Mouse (Mus musculus): ENCODE measurements around the gene Hacd4. TPM values are rescaled to one million over a fixed set of nuclear protein-coding genes. Genes with fewer than 3 reads are reported as not detected.
A peak's percentile ranks its signal among the peaks of the same experiment; 100 is the strongest.

Hacd4 gene
- total RNA-seq (2021): 1 to 10 TPM; 4.1 to 4.8 TPM
- 0.41 and 0.43 TPM in 2 replicates for polyA plus RNA-seq (2012; rRNA removed)
- long read RNA-seq, full-length matches to known transcripts: 2 of 2 reads
- long read RNA-seq, partial matches to known transcripts: 0 of 2 reads
- long read RNA-seq, other reads (novel, unspliced or antisense): 0 of 2 reads

GRCm38 (mm10) chr4:88438326-88438989 lies at the start of gene Hacd4:
TSS of gene Hacd4 (minus strand) at chr4:88438928.
- peak; percentile 87 for DNase-seq

- DNase-seq: no peak
Observed at GRCm38 (mm10) chr4:88488107-88488506, 49.4 kb upstream of the Hacd4 start.

- no peak for DNase-seq
Observed at GRCm38 (mm10) chr4:88480130-88480529, 41.4 kb upstream of the Hacd4 start.

DNA sequence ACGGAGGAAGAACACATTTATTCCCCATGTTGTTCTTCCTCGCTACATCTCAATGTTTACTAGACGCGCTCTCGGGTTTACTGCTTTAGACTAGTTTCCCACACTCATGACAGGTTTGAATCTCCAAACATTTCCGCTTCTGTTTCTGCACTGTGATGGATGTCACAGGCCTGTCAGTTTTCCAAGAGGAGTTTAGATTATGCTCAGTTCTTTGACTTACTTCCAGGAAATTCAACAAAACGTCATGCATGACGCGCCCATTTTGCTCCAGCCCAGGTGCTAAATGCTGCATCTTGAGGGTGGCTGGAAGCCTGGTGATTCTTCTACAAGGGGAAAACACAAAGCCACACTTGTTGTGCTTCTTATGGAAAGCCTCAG lies 40.1 kb upstream of the Hacd4 start:
- no peak for DNase-seq

DNA sequence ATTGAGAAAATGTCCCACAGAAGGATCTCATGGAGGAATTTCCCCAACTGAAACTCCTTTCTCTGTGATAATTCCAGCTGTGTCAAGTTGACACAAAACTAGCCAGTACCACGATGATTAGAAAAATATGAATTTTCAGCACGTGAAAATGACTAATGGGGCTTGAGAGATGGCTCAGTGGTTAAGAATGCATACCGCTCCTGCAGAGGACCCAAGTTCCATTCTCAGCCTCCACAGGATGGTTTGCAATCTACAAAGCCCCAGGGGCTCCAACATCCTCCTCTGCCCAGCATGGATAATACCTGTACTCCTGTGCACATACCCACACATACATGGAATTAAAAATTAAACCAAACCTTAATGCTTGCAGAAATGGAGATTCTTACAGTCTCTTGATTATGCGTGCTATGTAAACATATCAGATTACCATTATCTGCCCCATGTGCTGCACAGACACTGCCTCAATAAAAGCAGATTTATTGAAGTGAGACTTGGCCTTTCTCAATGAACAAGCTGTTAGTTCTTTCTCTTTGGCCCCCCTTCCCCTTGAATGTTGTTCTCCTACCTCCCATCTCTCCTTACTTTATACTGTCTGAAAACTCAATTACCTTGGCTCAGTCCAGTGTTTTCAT lies 39.6 kb upstream of the Hacd4 start:
- no peak for DNase-seq

DNA sequence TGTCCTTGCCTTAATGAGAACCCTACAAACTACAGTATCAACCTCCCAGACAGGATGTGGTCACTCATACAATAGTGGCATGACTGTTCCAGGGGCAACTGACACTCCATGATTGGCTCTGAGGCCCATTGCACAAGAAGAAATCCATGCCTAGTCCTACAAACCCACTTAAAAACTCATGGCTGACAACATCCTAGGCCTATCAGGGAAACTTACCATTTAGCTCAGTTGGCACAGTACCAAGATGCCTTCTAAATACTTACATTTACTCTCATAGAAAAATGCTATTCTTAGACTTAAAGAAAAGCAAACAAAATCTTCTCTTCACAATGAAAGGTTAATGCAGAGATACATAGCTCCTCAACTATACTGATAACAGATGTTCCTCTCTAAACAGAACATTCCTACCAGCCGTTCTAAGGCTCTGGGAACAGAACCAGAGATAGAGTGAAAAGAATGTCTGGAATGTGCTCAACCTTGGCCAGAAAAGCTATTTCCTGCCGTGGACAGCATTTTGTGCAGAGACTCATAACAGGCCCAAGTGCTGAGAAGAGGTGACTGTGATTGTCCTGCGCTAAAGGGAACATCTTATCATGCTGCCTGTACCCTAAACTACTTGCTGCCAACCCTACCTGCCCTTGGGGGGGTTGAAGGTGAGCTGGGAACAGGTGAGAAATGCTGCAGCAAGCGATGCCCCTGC lies 37.9 kb upstream of the Hacd4 start:
- DNase-seq: peak; percentile 13

- DNase-seq: no peak
Observed at GRCm38 (mm10) chr4:88476084-88476483, 37.4 kb upstream of the Hacd4 start.

DNA sequence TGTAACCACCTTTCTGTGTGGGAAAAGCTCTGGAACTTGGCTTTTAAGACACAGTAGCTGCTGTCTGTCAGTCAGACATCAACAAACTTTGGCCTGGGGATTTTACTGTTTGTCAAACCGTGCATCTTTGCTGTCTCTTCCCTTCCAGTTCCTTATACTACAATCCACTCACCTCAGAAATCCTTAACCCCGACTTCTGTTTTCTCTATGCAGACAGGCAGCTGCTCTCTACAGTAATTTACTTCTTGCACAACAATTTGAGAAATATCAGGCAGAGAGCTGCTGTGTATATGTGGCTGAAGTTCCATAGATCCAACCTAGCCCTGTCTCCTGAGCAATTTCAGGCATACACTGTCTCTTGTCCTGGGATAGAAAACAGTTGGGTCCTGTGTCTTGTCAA lies 32.8 kb upstream of the Hacd4 start:
- no peak for DNase-seq

- DNase-seq: no peak
Observed at GRCm38 (mm10) chr4:88464574-88464973, 25.8 kb upstream of the Hacd4 start.

DNA sequence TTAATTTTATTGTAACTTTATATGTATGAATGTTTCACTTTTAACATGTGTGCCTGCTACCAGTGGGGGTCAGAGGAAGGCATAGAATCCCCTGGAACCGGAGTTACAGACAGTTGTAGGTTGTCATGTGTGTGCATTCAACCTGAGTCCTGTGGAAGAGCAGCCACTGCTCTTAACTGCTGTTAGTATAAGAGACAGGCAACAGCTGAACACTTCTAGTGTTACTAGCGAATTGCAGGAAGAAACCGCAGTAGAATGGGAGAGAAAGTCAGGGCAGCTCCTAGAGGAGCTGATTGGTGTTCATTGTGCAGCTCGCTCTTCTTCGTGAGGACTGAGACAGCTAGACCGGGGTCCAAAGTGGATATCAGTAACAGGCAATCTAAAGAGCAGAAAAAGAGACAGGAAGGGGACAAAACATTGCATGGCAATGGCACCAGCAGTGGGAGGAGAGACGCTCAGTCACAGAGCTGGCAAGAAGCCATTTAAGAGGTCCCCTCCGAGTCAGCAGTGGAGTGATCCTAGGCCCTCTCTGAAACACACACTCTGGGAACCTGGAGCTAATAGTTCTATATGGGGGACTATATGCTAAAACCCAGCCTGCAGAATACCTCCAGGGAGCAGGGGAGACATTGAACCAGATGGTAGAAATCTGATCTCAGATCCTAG lies 24.4 kb upstream of the Hacd4 start:
- no peak for DNase-seq

- DNase-seq: no peak
Observed at GRCm38 (mm10) chr4:88462501-88462900, 23.8 kb upstream of the Hacd4 start.

DNA sequence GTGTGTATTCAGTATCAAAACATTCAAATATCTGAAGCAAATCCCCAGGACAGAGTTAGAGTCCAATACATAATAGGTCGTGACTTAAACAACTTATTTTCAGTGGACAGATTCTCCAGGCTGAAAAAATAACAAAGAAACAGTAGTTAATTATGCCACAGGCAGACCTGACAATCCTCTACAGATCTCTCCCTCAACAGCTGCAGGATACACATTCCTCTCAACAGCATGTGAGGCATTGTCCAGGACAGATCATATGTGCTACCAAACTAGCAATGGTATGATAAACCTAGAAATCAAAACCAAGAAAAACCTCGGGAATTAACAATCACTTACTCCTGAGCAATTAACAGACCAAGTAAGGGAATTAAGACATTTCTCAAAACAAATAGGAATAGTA lies 22.6 kb upstream of the Hacd4 start:
- no peak for DNase-seq

DNA sequence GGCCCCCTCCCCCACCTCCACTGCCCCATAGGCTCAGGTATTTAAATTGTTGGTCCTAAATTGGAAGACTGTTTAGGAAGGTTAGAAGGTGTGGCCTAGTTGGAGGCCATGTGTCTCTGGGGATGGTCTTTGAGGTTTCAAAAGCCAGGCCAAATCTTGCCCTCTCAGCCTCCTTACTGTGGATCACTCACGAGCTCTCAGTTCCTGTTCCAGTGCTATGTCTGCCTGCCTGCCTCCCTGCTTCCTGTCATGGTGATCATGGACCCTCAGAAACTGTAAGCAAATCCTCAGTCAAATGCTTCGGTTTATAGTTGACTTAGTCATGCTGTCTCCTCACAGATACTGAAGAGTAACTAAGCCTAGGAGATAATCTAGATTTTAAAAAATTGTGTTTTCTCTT lies 19.9 kb upstream of the Hacd4 start:
- DNase-seq: no peak

GRCm38 (mm10) chr4:88458093-88458492 lies 19.4 kb upstream of the Hacd4 start:
- no peak for DNase-seq

DNA sequence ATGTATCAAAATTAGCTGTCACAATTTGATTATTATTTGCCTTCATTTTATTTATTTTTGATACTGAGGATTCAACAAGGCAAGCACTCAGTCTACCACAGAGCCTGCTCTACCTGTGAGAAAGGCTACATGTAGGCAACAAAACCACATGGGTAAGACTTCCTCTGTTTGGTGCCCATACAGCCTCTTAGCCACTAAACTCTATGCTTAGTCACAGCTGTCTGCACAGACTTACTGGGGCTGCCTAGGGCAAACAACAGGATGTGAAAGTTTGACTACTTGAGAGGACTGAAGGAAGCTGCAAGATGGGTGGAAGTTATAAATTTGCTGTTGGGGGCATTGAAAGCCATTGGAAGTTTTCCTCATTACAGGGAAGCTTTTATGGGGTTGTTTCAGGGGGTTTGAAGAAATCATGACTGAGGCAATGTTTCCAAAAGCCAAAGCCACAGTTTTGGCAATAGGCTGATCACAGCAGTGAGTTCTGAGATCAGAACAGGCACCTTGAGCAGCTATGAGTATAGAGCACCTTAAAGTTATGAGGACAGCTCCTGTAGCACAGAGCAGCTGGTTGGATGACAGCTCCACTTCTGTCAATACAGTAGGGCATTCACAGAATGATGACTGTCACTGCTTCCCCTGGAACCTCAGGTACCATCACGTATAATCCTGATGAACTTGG lies 11.5 kb upstream of the Hacd4 start:
- no peak for DNase-seq

DNA sequence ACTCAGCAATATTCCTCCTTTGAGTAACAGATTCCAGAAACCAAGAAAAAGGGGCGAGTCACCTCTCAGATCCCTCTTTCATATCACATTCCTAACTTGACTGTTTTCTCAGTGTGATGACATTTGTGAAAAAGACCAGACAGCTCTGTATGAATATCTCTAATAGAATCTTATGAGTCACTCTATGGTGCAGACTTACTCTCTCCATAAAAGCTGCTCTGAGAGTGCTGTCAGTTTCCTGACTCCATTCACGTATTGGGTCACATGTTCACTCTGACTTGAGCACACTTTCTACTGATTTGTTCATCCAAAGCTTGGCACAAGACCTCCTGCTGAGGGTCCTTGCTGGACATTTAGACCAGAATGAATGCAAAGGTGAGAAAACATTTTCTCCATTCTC lies 10.2 kb upstream of the Hacd4 start:
- no peak for DNase-seq

DNA sequence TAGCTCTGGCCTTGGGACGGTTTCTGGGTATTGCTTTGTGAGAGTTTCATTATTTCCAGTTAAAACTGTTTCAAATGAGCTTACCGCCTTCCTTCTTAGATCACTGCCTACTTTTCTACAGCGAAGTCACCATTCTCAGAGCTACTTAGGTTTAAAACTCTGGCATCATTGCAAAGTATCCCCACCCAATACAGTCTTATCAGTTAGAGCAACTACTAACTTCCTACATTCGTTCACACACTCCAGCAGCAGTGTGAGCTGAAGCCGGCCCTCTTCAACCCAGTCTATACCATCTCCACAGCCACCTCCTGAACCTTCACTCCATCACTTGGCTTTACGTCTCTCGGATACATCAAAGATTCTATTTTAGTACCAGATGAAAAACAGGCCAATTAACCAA lies 2.1 kb upstream of the Hacd4 start:
- DNase-seq: no peak

- no peak for DNase-seq
Observed at GRCm38 (mm10) chr4:88439669-88440123, 968 bp upstream of the Hacd4 start.

- DNase-seq: no peak
Observed at GRCm38 (mm10) chr4:88438990-88439329, 232 bp upstream of the Hacd4 start.

- no peak for DNase-seq
Observed at GRCm38 (mm10) chr4:88437917-88438316, 811 bp downstream of the Hacd4 start.

- no peak for DNase-seq
Observed at GRCm38 (mm10) chr4:88437166-88437565, 1.6 kb downstream of the Hacd4 start.

DNA sequence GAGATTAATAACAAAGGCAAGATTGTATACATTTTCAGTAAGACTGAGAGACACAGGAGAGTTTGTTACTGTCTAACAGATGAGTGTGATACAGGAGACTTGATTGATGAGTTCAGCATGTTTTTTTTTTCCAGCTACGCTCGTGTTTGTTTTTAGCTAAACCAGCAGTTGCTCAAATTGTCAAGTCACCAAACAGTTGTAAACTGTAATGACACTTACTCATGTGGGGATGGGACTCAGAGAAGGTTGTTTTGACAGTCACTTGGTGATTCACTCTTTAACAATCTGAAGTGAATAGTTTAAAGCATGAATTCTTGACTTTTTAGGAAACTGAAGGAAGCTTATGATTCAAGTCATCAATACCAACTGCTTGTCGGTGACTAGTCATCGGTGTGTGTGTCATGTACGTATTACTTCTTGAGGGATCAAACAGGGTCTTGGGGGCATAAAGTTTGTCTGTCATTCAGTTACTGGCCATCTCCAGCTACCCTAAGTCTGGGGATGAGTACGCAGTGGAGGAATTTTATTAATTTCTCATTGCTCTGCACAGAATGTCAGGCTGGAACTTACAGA lies 2.0 kb downstream of the Hacd4 start:
- DNase-seq: peak; percentile 16

All from adrenal gland, adult 2 months (tissue).